Mouse (Mus musculus) mesoderm, embryonic 11.5 days (tissue): ENCODE measurements around the gene Ncoa4.

Source experiments
- DNase-seq: peaks from one replicate; pipeline ENCODE4 v3.0.0-alpha.2; 2012; ENCODE audit warnings: low read depth, low spot score

Gene Ncoa4

GRCm38 (mm10) chr14:32201354-32201753 is 41.7 kb downstream of the Ncoa4 start:
- DNase-seq, result peak; percentile 20

- peak; percentile 90 for DNase-seq
Measured at GRCm38 (mm10) chr14:32201791-32202451, 42.3 kb downstream of the Ncoa4 start, which contains the start of the genes Timm23 and Parg. TSS of gene Timm23 (minus strand) at chr14:32201898. TSS of gene Parg (plus strand) at chr14:32201949.

GRCm38 (mm10) chr14:32226601-32227000 is 66.9 kb downstream of the Ncoa4 start:
- no peak for DNase-seq

GRCm38 (mm10) chr14:32228996-32229395 is 69.3 kb downstream of the Ncoa4 start:
- DNase-seq, result peak; percentile 45
